Mouse (Mus musculus) embryonic fibroblast, embryonic 13.5 days (primary cell): ENCODE results near the gene Bdp1.

Experiments
- CTCF ChIP-seq: IDR thresholded peaks from 2 replicates; pipeline ENCODE4 v1.5.1; 2011; ENCODE audit warnings: mild to moderate bottlenecking, control low read depth, low read length, moderate library complexity, borderline replicate concordance; ENCODE audit not compliant: insufficient read depth
- POLR2A ChIP-seq: IDR thresholded peaks from 2 replicates; pipeline ENCODE4 v1.6.1; 2011; ENCODE audit warnings: low read depth, mild to moderate bottlenecking, control low read depth, low read length, moderate library complexity

- no peak for TF ChIP-seq CTCF
- TF ChIP-seq POLR2A = no peak
Measured at GRCm38 (mm10) chr13:100141646-100142314, 37.9 kb upstream of the Bdp1 start.
